Mouse (Mus musculus): ENCODE measurements at regions not wholly inside any gene's neighbourhood (a gene's known extent, or its start where the extent isn't known, plus 50 kb on each side); places are given as distances from the start of the nearest gene placed in this dataset.

DNA sequence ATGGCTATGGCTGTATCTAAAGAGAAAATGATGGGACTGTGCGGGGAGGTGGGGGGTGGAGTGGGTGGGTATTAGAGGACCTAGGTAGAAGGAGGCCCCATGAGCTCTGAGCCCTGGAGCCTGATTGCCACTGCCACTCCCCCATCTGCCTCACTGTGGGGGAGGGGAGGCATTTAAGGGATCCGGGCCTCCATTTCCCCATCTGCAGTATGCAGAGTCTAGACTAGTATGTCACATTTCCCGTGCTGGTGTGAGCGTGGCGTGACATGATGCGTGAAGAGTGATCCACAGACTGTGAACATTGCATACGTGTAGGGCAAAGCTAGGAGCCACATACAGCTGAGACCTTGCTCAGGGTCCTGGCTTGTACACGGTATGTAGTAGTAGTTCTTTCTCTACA is 140.7 kb downstream of the Pja1 start:
- Histone ChIP-seq H3K27me3 (ENCODE audit: control insufficient read depth, insufficient read depth, low read length) (no peaks in the 10 kb centered on the region), H3K4me1 (ENCODE audit: control insufficient read depth, insufficient read depth, low read length) (peaks cover 2% of the 10 kb centered on the region), H3K36me3 (ENCODE audit: control insufficient read depth, insufficient read depth, low read length) (no peaks in the 10 kb centered on the region; the same call in 1 of the 2 replicates), H3K79me2 (replicated peaks; ENCODE audit: control insufficient read depth, insufficient read depth, low read length) (no peaks in the 10 kb centered on the region), H3K4me3 (no peak overlapping the region), H3K27ac (no peak overlapping the region), H3K9ac (ENCODE audit: low read depth, low read length) (no peak overlapping the region)
- DNase-seq, result no peak
- WGBS, result 95% methylated on average over 8 of the region's 8 CpGs
- TF ChIP-seq EP300 (IDR thresholded peaks at IDR 0.05; ENCODE audit: insufficient read depth, low read depth, low read length), result no peak
- no peak for TF ChIP-seq CTCF (IDR thresholded peaks at IDR 0.05)
- no peak for TF ChIP-seq POLR2A (IDR thresholded peaks at IDR 0.05; ENCODE audit: insufficient read depth, low read depth, low read length)
- intact Hi-C loops (cut with DNase I), result no loop called here

DNA sequence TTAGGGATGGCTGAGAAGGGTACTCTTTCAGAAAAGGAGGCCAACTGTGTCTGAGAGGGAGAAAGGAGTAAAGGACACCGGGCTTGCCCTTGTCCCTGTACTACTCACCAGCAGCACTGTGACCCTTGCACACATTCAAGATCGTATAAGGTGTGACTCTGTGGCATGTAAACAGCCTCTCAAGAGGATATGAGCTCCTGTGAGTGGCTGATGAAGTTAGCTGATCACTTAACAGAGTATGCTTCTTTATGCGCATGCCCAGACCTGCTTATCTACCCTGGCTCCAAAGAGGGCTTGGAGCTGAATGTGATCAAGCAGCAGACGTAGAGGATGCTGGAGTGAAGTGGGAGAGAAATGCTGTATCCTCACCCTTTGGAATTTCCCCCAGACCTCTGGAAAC is 142.5 kb downstream of the Pja1 start:
- 40% methylated on average over 4 of the region's 4 CpGs for WGBS

GRCm38 (mm10) chrX:99326167-99326566 is 144.9 kb downstream of the Pja1 start:
- WGBS, result 18% methylated on average over 7 of the region's 7 CpGs
- Histone ChIP-seq H3K36me3 (ENCODE audit: control insufficient read depth, insufficient read depth, low read length) (no peaks in the 10 kb centered on the region; the same call in 1 of the 2 replicates), H3K4me3 (no peak overlapping the region), H3K9ac (ENCODE audit: low read depth, low read length) (no peak overlapping the region; the same call in 1 of the 2 replicates), H3K79me2 (replicated peaks; ENCODE audit: control insufficient read depth, insufficient read depth, low read length) (no peaks in the 10 kb centered on the region), H3K27ac (no peak overlapping the region), H3K27me3 (ENCODE audit: control insufficient read depth, insufficient read depth, low read length) (no peaks in the 10 kb centered on the region), H3K4me1 (ENCODE audit: control insufficient read depth, insufficient read depth, low read length) (peaks cover 12% of the 10 kb centered on the region)
- TF ChIP-seq CTCF (IDR thresholded peaks at IDR 0.05) (no peak), EP300 (IDR thresholded peaks at IDR 0.05; ENCODE audit: insufficient read depth, low read depth, low read length) (no peak), POLR2A (IDR thresholded peaks at IDR 0.05; ENCODE audit: insufficient read depth, low read depth, low read length) (peak; percentile 56; the same call in 1 of the 2 replicates)
- DNase-seq, result peak; percentile 53 to 73
- intact Hi-C loops (cut with DNase I), result loop anchor here (2.0 to 10.0 kb wide), 2 partner anchors 37 to 191 kb away; partner anchors contain the start of gene Efnb1

More for the DNA sequence above, 142.5 kb downstream of the Pja1 start:
- peaks cover 12% of the 10 kb centered on the region for H3K4me1 ChIP-seq (ENCODE audit: control insufficient read depth, insufficient read depth, low read length)
- DNase-seq, result no peak
- H3K27ac ChIP-seq, result no peak overlapping the region
- no peak overlapping the region for H3K4me3 ChIP-seq
- no peak overlapping the region for H3K9ac ChIP-seq (ENCODE audit: low read depth, low read length)
- intact Hi-C loops (cut with DNase I), result loop anchor here (10.0 kb wide), 1 partner anchor 194 kb away; the partner anchor contains the start of gene Efnb1
- TF ChIP-seq CTCF (IDR thresholded peaks at IDR 0.05) (no peak), EP300 (IDR thresholded peaks at IDR 0.05; ENCODE audit: insufficient read depth, low read depth, low read length) (no peak), POLR2A (IDR thresholded peaks at IDR 0.05; ENCODE audit: insufficient read depth, low read depth, low read length) (no peak)
- no peaks in the 10 kb centered on the region for H3K27me3 ChIP-seq (ENCODE audit: control insufficient read depth, insufficient read depth, low read length)
- no peaks in the 10 kb centered on the region; the same call in 1 of the 2 replicates for H3K36me3 ChIP-seq (ENCODE audit: control insufficient read depth, insufficient read depth, low read length)
- no peaks in the 10 kb centered on the region for H3K79me2 ChIP-seq (replicated peaks; ENCODE audit: control insufficient read depth, insufficient read depth, low read length)

GRCm38 (mm10) chrX:99325460-99325859 is 145.6 kb downstream of the Pja1 start:
- peak overlapping the region; percentile 63 for H3K27ac ChIP-seq
- intact Hi-C loops (cut with DNase I), result loop anchor here (10.0 kb wide), 1 partner anchor 191 kb away; the partner anchor contains the start of gene Efnb1
- peak; percentile 56 to 63 for DNase-seq
- H3K36me3 ChIP-seq (ENCODE audit: control insufficient read depth, insufficient read depth, low read length), result no peaks in the 10 kb centered on the region; the same call in 1 of the 2 replicates
- WGBS, result 47% methylated on average over 8 of the region's 8 CpGs
- H3K4me3 ChIP-seq, result no peak overlapping the region
- no peak overlapping the region for H3K9ac ChIP-seq (ENCODE audit: low read depth, low read length)
- H3K4me1 ChIP-seq (ENCODE audit: control insufficient read depth, insufficient read depth, low read length), result peaks cover 12% of the 10 kb centered on the region
- H3K79me2 ChIP-seq (replicated peaks; ENCODE audit: control insufficient read depth, insufficient read depth, low read length), result no peaks in the 10 kb centered on the region
- no peak for TF ChIP-seq CTCF (IDR thresholded peaks at IDR 0.05)
- TF ChIP-seq EP300 (IDR thresholded peaks at IDR 0.05; ENCODE audit: insufficient read depth, low read depth, low read length), result no peak
- TF ChIP-seq POLR2A (IDR thresholded peaks at IDR 0.05; ENCODE audit: insufficient read depth, low read depth, low read length), result no peak
- H3K27me3 ChIP-seq (ENCODE audit: control insufficient read depth, insufficient read depth, low read length), result no peaks in the 10 kb centered on the region

GRCm38 (mm10) chrX:99324546-99325170 is 146.4 kb downstream of the Pja1 start:
- Histone ChIP-seq H3K4me1 (ENCODE audit: control insufficient read depth, insufficient read depth, low read length) (peaks cover 12% of the 10 kb centered on the region), H3K4me3 (no peak overlapping the region), H3K27ac (peak overlapping the region; percentile 63; the same call in 1 of the 2 replicates), H3K9ac (ENCODE audit: low read depth, low read length) (no peak overlapping the region), H3K36me3 (ENCODE audit: control insufficient read depth, insufficient read depth, low read length) (no peaks in the 10 kb centered on the region; the same call in 1 of the 2 replicates), H3K79me2 (replicated peaks; ENCODE audit: control insufficient read depth, insufficient read depth, low read length) (no peaks in the 10 kb centered on the region), H3K27me3 (ENCODE audit: control insufficient read depth, insufficient read depth, low read length) (no peaks in the 10 kb centered on the region)
- intact Hi-C loops (cut with DNase I), result loop anchor here (10.0 kb wide), 1 partner anchor 190 kb away; the partner anchor contains the start of gene Efnb1
- no peak for DNase-seq
- WGBS, result 52% methylated on average over 6 of the region's 6 CpGs
- TF ChIP-seq POLR2A (IDR thresholded peaks at IDR 0.05; ENCODE audit: insufficient read depth, low read depth, low read length) (no peak), CTCF (IDR thresholded peaks at IDR 0.05) (no peak), EP300 (IDR thresholded peaks at IDR 0.05; ENCODE audit: insufficient read depth, low read depth, low read length) (no peak)

- intact Hi-C loops (cut with DNase I), result loop anchor here (10.0 kb wide), 1 partner anchor 185 kb away; the partner anchor contains the start of gene Efnb1
- H3K36me3 ChIP-seq (ENCODE audit: control insufficient read depth, insufficient read depth, low read length), result no peaks in the 10 kb centered on the region
- TF ChIP-seq CTCF (IDR thresholded peaks at IDR 0.05), result no peak
- WGBS, result 73% methylated on average over 7 of the region's 7 CpGs
- peaks cover 11% of the 10 kb centered on the region for H3K4me1 ChIP-seq (ENCODE audit: control insufficient read depth, insufficient read depth, low read length)
- no peak for DNase-seq
- no peak overlapping the region for H3K9ac ChIP-seq (ENCODE audit: low read depth, low read length)
- H3K27me3 ChIP-seq (ENCODE audit: control insufficient read depth, insufficient read depth, low read length), result no peaks in the 10 kb centered on the region
- no peaks in the 10 kb centered on the region for H3K79me2 ChIP-seq (replicated peaks; ENCODE audit: control insufficient read depth, insufficient read depth, low read length)
- no peak overlapping the region for H3K4me3 ChIP-seq
- no peak overlapping the region for H3K27ac ChIP-seq
These were observed 151.3 kb downstream of the Pja1 start for GRCm38 (mm10) chrX:99319791-99320190.

Measured in heart, adult 2 months (tissue).